Mouse (Mus musculus): ENCODE data around the gene Lrrc47. TPM values are rescaled to one million over a fixed set of nuclear protein-coding genes. Genes with fewer than 3 reads are reported as not detected.

Gene Lrrc47
- 67.0 to 79.5 TPM (median 75.2 TPM) in 4 replicates for total RNA-seq (2023; ENCODE audit: inconsistent age)

DNA sequence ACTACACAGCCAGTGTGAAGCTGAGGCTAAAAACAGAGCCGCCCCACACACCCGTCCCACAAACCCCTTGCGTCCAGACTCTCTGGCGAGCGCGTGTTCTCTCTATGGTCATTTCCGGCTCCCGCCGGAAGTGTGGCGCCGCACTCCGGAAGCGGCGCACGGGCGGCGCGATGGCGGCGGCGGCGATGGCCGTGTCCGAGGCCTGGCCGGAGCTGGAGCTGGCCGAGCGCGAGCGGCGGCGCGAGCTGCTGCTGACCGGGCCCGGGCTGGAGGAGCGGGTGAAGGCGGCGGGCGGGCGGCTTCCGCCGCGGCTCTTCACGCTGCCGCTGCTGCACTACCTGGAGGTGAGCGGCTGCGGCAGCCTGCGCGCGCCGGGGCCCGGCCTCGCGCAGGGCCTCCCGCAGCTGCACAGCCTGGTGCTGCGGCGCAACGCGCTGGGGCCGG, at the start of gene Lrrc47:
Gene Lrrc47, plus strand, starts transcription at position 86 of the 444 bp plus-strand sequence.

DNA sequence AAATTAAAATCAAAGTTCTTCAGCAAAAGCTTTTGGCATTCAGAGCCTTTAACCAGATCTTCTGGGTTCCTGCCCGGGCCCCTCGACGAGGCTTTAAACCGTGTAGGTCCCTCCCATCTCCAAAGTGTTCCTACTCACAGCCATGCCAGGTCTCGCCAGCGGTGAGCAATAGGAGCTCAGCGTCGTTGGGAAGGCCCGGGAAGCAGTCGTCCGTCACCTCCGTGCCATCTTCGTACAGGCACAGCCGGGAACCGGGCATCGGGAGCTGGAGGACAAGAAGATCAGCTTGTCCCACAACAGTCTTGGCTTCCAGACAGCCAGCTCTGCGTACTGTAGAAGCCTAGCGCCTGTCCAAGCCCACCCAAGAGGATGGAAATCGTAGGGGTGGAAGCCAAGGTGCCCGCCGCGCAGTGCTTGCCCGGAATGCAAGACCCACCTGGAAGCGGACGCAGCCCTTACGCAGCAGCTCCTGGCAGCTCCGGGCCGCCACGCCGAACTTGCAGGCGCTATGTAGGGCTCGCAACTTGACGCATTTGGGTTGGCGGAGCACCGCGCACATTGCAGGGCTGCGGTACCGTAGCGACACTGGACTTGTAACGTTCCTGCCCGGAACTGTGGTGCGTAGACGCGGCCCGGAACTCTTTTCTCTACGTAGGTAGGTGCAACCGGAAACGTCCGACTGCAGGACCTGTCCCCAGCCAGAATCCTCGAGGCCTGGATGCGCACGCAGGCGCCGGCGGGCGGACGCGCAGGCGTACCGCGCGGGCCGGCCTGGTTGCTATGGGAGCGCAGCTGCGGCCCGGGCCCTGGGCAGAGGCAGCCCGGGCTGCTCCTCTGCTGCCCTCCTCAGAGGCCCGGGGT, 36.9 kb upstream of the Lrrc47 start, which contains the start of the genes Dffb and Cep104:
Gene Dffb, minus strand, starts transcription at position 696 of the 861 bp plus-strand sequence.
Gene Cep104, plus strand, starts transcription at position 764 of the 861 bp plus-strand sequence.

DNA sequence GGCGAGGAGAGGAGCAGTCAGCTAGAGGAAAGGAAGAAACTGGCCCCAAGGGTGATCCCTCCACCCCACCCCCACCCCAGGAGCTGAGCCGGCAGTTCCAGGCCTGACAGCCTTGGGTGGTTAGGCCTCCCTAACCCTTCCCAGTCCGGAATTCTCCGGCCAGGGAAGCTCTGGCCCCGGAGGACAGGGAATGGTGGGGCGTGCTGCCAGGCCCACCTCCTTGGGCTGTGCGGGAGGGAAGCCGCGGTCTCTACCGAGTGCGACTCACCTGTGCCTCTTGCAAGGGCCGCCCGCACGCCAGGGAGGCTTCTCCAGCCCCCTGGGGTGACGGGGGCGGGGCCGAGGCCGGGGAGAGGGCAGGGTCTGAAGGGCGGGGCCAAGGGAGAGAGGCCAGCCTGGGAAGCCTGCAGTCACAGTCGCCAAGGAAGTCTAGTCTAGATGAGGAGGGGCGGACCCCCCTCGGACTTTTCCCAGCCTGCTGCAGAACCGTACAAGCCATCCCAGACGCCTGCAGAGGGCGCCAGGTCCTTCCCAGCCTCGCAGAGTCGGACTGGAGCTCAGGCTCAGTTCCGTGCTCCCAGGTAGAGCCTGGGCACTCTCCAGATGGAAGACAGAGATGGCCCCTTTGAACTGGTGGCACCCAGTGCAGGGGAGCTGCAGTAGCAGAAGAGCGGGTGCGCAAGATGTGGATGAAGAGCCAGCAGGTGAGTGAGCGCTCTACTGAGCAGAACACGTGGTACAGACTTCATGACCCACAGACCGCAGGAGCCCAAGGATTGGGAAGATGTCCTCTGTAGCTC, 14.3 kb downstream of the Lrrc47 start, which contains the start of gene Smim1:
Gene Smim1, minus strand, starts transcription at position 590 of the 800 bp plus-strand sequence.

DNA sequence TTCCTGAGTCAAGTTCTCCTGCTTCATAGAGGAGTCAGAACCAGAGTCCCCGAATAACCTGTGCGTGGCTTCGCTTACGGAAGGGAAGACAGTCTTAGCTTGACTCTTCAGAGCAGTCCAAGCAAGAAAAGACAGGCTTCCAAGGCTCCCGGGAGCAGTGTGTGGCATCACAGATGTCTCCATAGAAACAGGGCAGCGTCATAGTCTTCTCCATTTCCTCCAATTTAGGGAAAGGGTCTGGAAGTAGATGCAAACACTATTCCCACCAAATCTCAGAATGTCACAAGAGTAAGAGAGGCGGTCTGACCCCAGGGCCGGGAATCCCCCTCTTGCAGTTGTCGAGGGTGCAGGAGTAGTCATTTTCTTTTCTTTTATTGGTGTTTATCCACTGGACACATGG, 31.0 kb downstream of the Lrrc47 start, which contains the start of gene Ccdc27:
Gene Ccdc27, minus strand, starts transcription at position 101 of the 400 bp plus-strand sequence.

Other genes starting within 250 kb of the Lrrc47 start
- 14.5 to 24.7 TPM (median 21.5 TPM) in 4 replicates for gene A430005L14Rik, start 54.5 kb upstream of the Lrrc47 start, total RNA-seq (2023; ENCODE audit: inconsistent age)
- gene Dffb, start 36.6 kb upstream of the Lrrc47 start, total RNA-seq (2023; ENCODE audit: inconsistent age), result 21.7 to 25.0 TPM (median 21.8 TPM) in 4 replicates
- gene Cep104, start 36.5 kb upstream of the Lrrc47 start, total RNA-seq (2023; ENCODE audit: inconsistent age), result 21.9 to 31.0 TPM (median 22.8 TPM) in 4 replicates
- gene Smim1, start 14.5 kb downstream of the Lrrc47 start, total RNA-seq (2023; ENCODE audit: inconsistent age), result not detected in 4 replicates
- gene Ccdc27, start 30.9 kb downstream of the Lrrc47 start, total RNA-seq (2023; ENCODE audit: inconsistent age), result not detected in 4 replicates
- gene Trp73, start 128.5 kb downstream of the Lrrc47 start, total RNA-seq (2023; ENCODE audit: inconsistent age), result not detected in 4 replicates
- 14.8 to 25.0 TPM (median 18.3 TPM) in 4 replicates for gene Wrap73, start 130.6 kb downstream of the Lrrc47 start, total RNA-seq (2023; ENCODE audit: inconsistent age)
- gene Tprgl, start 148.9 kb downstream of the Lrrc47 start, total RNA-seq (2023; ENCODE audit: inconsistent age), result 113 to 127 TPM (median 116 TPM) in 4 replicates
- not detected in 4 replicates for gene Megf6, start 159.0 kb downstream of the Lrrc47 start, total RNA-seq (2023; ENCODE audit: inconsistent age)

Data from B cell, adult (primary cell).